Mouse (Mus musculus) E14TG2a.4 (cell line): ENCODE measurements around the gene Lars2.

Experiments
- CTCF ChIP-seq: conservative IDR thresholded peaks from 2 replicates; pipeline ENCODE4 v1.5.1; 2014; ENCODE audit warnings: low read length
- NANOG ChIP-seq: IDR thresholded peaks from 2 replicates; pipeline ENCODE4 v1.6.1; 2014; ENCODE audit warnings: borderline replicate concordance, low read length, mixed read lengths
- POU5F1 ChIP-seq: IDR thresholded peaks from 2 replicates; pipeline ENCODE4 v1.6.1; 2014; ENCODE audit warnings: low read length, borderline replicate concordance

GRCm38 (mm10) chr9:123382399-123382798 is 15.7 kb downstream of the Lars2 start:
- no peak for TF ChIP-seq CTCF
- no peak for TF ChIP-seq POU5F1
- TF ChIP-seq NANOG: no peak
